Mouse (Mus musculus): Measurements from ENCODE around the gene Hira. TPM values are rescaled to one million over a fixed set of nuclear protein-coding genes. Genes with fewer than 3 reads are reported as not detected.
"Not testable (repeated sequence)": the region's sequence is repeated elsewhere in the genome, so short reads cannot be mapped to it uniquely, and the experiment has no call there.

The Hira gene
- polyA plus RNA-seq, 1 experiment from 2014 or later: 16.0 TPM

- DNase-seq (ENCODE audit: low spot score): no peak
- H3K9ac ChIP-seq (ENCODE audit: low read length): no peak overlapping the region
- no peaks in the 10 kb centered on the region for H3K9me3 ChIP-seq (ENCODE audit: control insufficient read depth, low read length)
- no peaks in the 10 kb centered on the region for H3K36me3 ChIP-seq (ENCODE audit: control insufficient read depth, insufficient read depth, low read length)
- H3K4me3 ChIP-seq (ENCODE audit: low read depth, low read length): no peak overlapping the region
- no peak overlapping the region for H3K27ac ChIP-seq (ENCODE audit: low read depth, low read length)
- WGBS: 92% methylated on average over 3 of the region's 3 CpGs
- no peaks in the 10 kb centered on the region for H3K27me3 ChIP-seq (ENCODE audit: control insufficient read depth, insufficient read depth, low read length)
- H3K4me2 ChIP-seq (ENCODE audit: low read depth, low read length, severe bottlenecking): no peak overlapping the region
- H3K4me1 ChIP-seq (replicated peaks; ENCODE audit: control insufficient read depth, insufficient read depth, low read length): no peaks in the 10 kb centered on the region
- ATAC-seq (replicated peaks; ENCODE audit: low FRiP score): no peak
Observed at GRCm38 (mm10) chr16:18986381-18986780, 109.5 kb downstream of the Hira start.

GRCm38 (mm10) chr16:18986860-18987259, 110.0 kb downstream of the Hira start:
- no peak overlapping the region for H3K4me3 ChIP-seq (ENCODE audit: low read depth, low read length)
- ATAC-seq (replicated peaks; ENCODE audit: low FRiP score): no peak
- no peaks in the 10 kb centered on the region for H3K9me3 ChIP-seq (ENCODE audit: control insufficient read depth, low read length)
- WGBS: 94% methylated on average over 5 of the region's 5 CpGs
- no peak overlapping the region for H3K4me2 ChIP-seq (ENCODE audit: low read depth, low read length, severe bottlenecking)
- H3K9ac ChIP-seq (ENCODE audit: low read length): no peak overlapping the region
- no peaks in the 10 kb centered on the region for H3K27me3 ChIP-seq (ENCODE audit: control insufficient read depth, insufficient read depth, low read length)
- no peaks in the 10 kb centered on the region for H3K36me3 ChIP-seq (ENCODE audit: control insufficient read depth, insufficient read depth, low read length)
- no peaks in the 10 kb centered on the region for H3K4me1 ChIP-seq (replicated peaks; ENCODE audit: control insufficient read depth, insufficient read depth, low read length)
- DNase-seq (ENCODE audit: low spot score): no peak
- H3K27ac ChIP-seq (ENCODE audit: low read depth, low read length): no peak overlapping the region

GRCm38 (mm10) chr16:19002610-19003389, 126.0 kb downstream of the Hira start:
- H3K27me3 ChIP-seq (ENCODE audit: control insufficient read depth, insufficient read depth, low read length); H3K4me1 ChIP-seq (replicated peaks; ENCODE audit: control insufficient read depth, insufficient read depth, low read length); H3K4me3 ChIP-seq (ENCODE audit: low read depth, low read length); H3K9me3 ChIP-seq (ENCODE audit: control insufficient read depth, low read length); H3K36me3 ChIP-seq (ENCODE audit: control insufficient read depth, insufficient read depth, low read length); H3K27ac ChIP-seq (ENCODE audit: low read depth, low read length); H3K4me2 ChIP-seq (ENCODE audit: low read depth, low read length, severe bottlenecking); H3K9ac ChIP-seq (ENCODE audit: low read length): not testable (repeated sequence)
- 51% methylated on average over 2 of the region's 2 CpGs for WGBS
- ATAC-seq (replicated peaks; ENCODE audit: low FRiP score) (0 out of 2 replicates have a peak, but pooled peaks have one; percentile 44), DNase-seq (ENCODE audit: low spot score) (peak; percentile 49)

GRCm38 (mm10) chr16:19003757-19004156, 126.9 kb downstream of the Hira start:
- Histone ChIP-seq H3K9me3 (ENCODE audit: control insufficient read depth, low read length) (no peaks in the 10 kb centered on the region), H3K27me3 (ENCODE audit: control insufficient read depth, insufficient read depth, low read length) (no peaks in the 10 kb centered on the region), H3K4me1 (replicated peaks; ENCODE audit: control insufficient read depth, insufficient read depth, low read length) (no peaks in the 10 kb centered on the region), H3K27ac (ENCODE audit: low read depth, low read length) (no peak overlapping the region), H3K9ac (ENCODE audit: low read length) (no peak overlapping the region), H3K36me3 (ENCODE audit: control insufficient read depth, insufficient read depth, low read length) (no peaks in the 10 kb centered on the region), H3K4me3 (ENCODE audit: low read depth, low read length) (no peak overlapping the region), H3K4me2 (ENCODE audit: low read depth, low read length, severe bottlenecking) (no peak overlapping the region)
- ATAC-seq (replicated peaks; ENCODE audit: low FRiP score) (no peak), DNase-seq (ENCODE audit: low spot score) (no peak)
- 96% methylated on average over 1 of the region's 1 CpGs for WGBS

GRCm38 (mm10) chr16:19005298-19005697, 128.5 kb downstream of the Hira start:
- DNase-seq (ENCODE audit: low spot score) (no peak), ATAC-seq (replicated peaks; ENCODE audit: low FRiP score) (no peak)
- no peak overlapping the region for H3K4me2 ChIP-seq (ENCODE audit: low read depth, low read length, severe bottlenecking)
- no peak overlapping the region for H3K9ac ChIP-seq (ENCODE audit: low read length)
- 74% methylated on average over 3 of the region's 3 CpGs for WGBS
- no peaks in the 10 kb centered on the region for H3K27me3 ChIP-seq (ENCODE audit: control insufficient read depth, insufficient read depth, low read length)
- no peak overlapping the region for H3K4me3 ChIP-seq (ENCODE audit: low read depth, low read length)
- H3K9me3 ChIP-seq (ENCODE audit: control insufficient read depth, low read length): no peaks in the 10 kb centered on the region
- H3K36me3 ChIP-seq (ENCODE audit: control insufficient read depth, insufficient read depth, low read length): no peaks in the 10 kb centered on the region
- H3K4me1 ChIP-seq (replicated peaks; ENCODE audit: control insufficient read depth, insufficient read depth, low read length): no peaks in the 10 kb centered on the region
- no peak overlapping the region for H3K27ac ChIP-seq (ENCODE audit: low read depth, low read length)

- H3K9ac ChIP-seq (ENCODE audit: low read length): no peak overlapping the region
- ATAC-seq (replicated peaks; ENCODE audit: low FRiP score): no peak
- no peaks in the 10 kb centered on the region for H3K4me1 ChIP-seq (replicated peaks; ENCODE audit: control insufficient read depth, insufficient read depth, low read length)
- WGBS: 82% methylated on average over 1 of the region's 1 CpGs
- no peak overlapping the region for H3K4me3 ChIP-seq (ENCODE audit: low read depth, low read length)
- no peaks in the 10 kb centered on the region for H3K36me3 ChIP-seq (ENCODE audit: control insufficient read depth, insufficient read depth, low read length)
- H3K9me3 ChIP-seq (ENCODE audit: control insufficient read depth, low read length): no peaks in the 10 kb centered on the region
- no peak for DNase-seq (ENCODE audit: low spot score)
- H3K27me3 ChIP-seq (ENCODE audit: control insufficient read depth, insufficient read depth, low read length): no peaks in the 10 kb centered on the region
- H3K27ac ChIP-seq (ENCODE audit: low read depth, low read length): no peak overlapping the region
- H3K4me2 ChIP-seq (ENCODE audit: low read depth, low read length, severe bottlenecking): no peak overlapping the region
Observed at GRCm38 (mm10) chr16:19006715-19007114, 129.9 kb downstream of the Hira start.

- H3K9me3 ChIP-seq (ENCODE audit: control insufficient read depth, low read length): not testable (repeated sequence)
Observed at GRCm38 (mm10) chr16:19007186-19007591, 130.4 kb downstream of the Hira start.

GRCm38 (mm10) chr16:19010710-19011109, 133.9 kb downstream of the Hira start:
- Histone ChIP-seq H3K4me1 (replicated peaks; ENCODE audit: control insufficient read depth, insufficient read depth, low read length) (no peaks in the 10 kb centered on the region), H3K4me3 (ENCODE audit: low read depth, low read length) (no peak overlapping the region), H3K9me3 (ENCODE audit: control insufficient read depth, low read length) (no peaks in the 10 kb centered on the region), H3K27ac (ENCODE audit: low read depth, low read length) (no peak overlapping the region), H3K4me2 (ENCODE audit: low read depth, low read length, severe bottlenecking) (no peak overlapping the region), H3K9ac (ENCODE audit: low read length) (no peak overlapping the region), H3K27me3 (ENCODE audit: control insufficient read depth, insufficient read depth, low read length) (no peaks in the 10 kb centered on the region), H3K36me3 (ENCODE audit: control insufficient read depth, insufficient read depth, low read length) (no peaks in the 10 kb centered on the region)
- ATAC-seq (replicated peaks; ENCODE audit: low FRiP score) (no peak), DNase-seq (ENCODE audit: low spot score) (no peak)
- whole genome bisulfite sequencing: 69% methylated on average over 2 of the region's 2 CpGs

More at GRCm38 (mm10) chr16:19007186-19007591, 130.4 kb downstream of the Hira start:
- ATAC-seq (replicated peaks; ENCODE audit: low FRiP score); DNase-seq (ENCODE audit: low spot score); H3K36me3 ChIP-seq (ENCODE audit: control insufficient read depth, insufficient read depth, low read length); H3K27me3 ChIP-seq (ENCODE audit: control insufficient read depth, insufficient read depth, low read length); H3K4me2 ChIP-seq (ENCODE audit: low read depth, low read length, severe bottlenecking); H3K4me1 ChIP-seq (replicated peaks; ENCODE audit: control insufficient read depth, insufficient read depth, low read length); H3K9ac ChIP-seq (ENCODE audit: low read length); H3K4me3 ChIP-seq (ENCODE audit: low read depth, low read length); H3K27ac ChIP-seq (ENCODE audit: low read depth, low read length): not testable (repeated sequence)
- 48% methylated on average over 1 of the region's 1 CpGs for WGBS

- Histone ChIP-seq H3K4me2 (ENCODE audit: low read depth, low read length, severe bottlenecking) (no peak overlapping the region), H3K27ac (ENCODE audit: low read depth, low read length) (no peak overlapping the region), H3K9me3 (ENCODE audit: control insufficient read depth, low read length) (no peaks in the 10 kb centered on the region), H3K36me3 (ENCODE audit: control insufficient read depth, insufficient read depth, low read length) (no peaks in the 10 kb centered on the region), H3K4me1 (replicated peaks; ENCODE audit: control insufficient read depth, insufficient read depth, low read length) (no peaks in the 10 kb centered on the region), H3K9ac (ENCODE audit: low read length) (no peak overlapping the region), H3K27me3 (ENCODE audit: control insufficient read depth, insufficient read depth, low read length) (no peaks in the 10 kb centered on the region), H3K4me3 (ENCODE audit: low read depth, low read length) (no peak overlapping the region)
- WGBS: 78% methylated on average over 1 of the region's 1 CpGs
- no peak for DNase-seq (ENCODE audit: low spot score)
- no peak for ATAC-seq (replicated peaks; ENCODE audit: low FRiP score)
Observed at GRCm38 (mm10) chr16:19013550-19013949, 136.7 kb downstream of the Hira start.
